Mouse (Mus musculus): ENCODE results near the gene AL732309.1. TPM values are rescaled to one million over a fixed set of nuclear protein-coding genes. Genes with fewer than 3 reads are reported as not detected.
A peak's percentile ranks its signal among the peaks of the same experiment; 100 is the strongest.

Gene AL732309.1
- total and polyA plus RNA-seq, 3 experiments = 4.8 to 11.5 TPM; not detected in 1

DNA sequence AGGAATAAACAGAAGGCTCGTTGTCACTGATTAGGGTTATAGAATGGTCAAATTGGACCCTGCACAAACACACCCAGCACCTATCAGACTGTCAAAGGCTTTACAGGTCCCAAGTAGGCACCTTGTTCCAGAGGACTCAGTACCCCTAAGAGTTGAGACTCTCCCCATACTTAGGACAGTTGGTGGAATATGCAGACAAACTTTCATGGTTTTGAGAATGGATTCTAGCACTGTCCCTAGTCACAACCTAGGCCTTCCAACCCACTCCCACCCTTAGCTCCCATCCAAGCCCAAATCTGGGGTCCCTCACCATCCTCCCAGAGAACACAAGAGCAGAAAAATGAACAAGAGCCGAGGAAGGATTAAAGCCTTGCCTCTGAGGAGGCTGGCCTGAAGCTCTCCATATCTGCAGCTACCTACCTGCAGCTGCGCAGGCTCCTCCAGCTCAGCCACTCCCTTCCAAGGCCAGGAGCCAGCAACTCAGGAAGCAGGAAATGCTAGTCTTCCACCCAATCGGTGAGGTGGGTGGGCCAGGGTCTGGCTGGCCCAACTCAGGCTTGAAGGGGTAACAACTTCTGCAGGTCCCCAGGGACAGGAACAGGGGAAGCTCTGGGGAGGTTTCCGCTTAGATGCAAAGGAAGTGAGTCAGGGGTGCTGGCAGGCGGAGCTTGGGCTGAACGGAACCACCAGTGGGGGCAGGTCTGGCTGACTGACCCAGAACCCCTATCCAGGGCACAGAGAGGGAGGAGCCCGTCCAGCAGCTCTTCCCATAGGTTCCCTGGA lies 50.3 kb downstream of the AL732309.1 start, which contains the start of gene Tor4a:
Tor4a (minus strand) TSS at position 715 of the 783 bp plus-strand sequence.
- peak within 1 kb of the TSS; percentile 87 for H3K9ac ChIP-seq (ENCODE audit: control insufficient read depth, low read depth, low read length, poor library complexity, severe bottlenecking)
- peak within 1 kb of the TSS; percentile 57 to 72 for H3K4me3 ChIP-seq (ENCODE audit: control insufficient read depth in 1 of 2, insufficient read depth in 1 of 2, low read depth in 2 of 2, low read length in 2 of 2)
- no peaks in the 10 kb centered on the region for H3K9me3 ChIP-seq (replicated peaks; ENCODE audit: insufficient read depth, low read length)
- TF ChIP-seq MYB (IDR thresholded peaks at IDR 0.05; ENCODE audit: low read depth, low read length) = no peak
- no peak for TF ChIP-seq SMC3 (IDR thresholded peaks at IDR 0.05; ENCODE audit: low read depth, low read length)
- TF ChIP-seq USF2 (IDR thresholded peaks at IDR 0.05; ENCODE audit: borderline replicate concordance in 1 of 2, insufficient read depth in 1 of 2, low read depth in 1 of 2, low read length in 2 of 2) = no peak
- peak; percentile 50 to 60; a peak in 2 of 4 replicates for TF ChIP-seq POLR2A (IDR thresholded peaks at IDR 0.05; ENCODE audit: control insufficient read depth in 1 of 2, insufficient read depth in 1 of 2, low read depth in 1 of 2, low read length in 2 of 2, poor library complexity in 1 of 2)
- TF ChIP-seq GABPA (IDR thresholded peaks at IDR 0.05; ENCODE audit: low read depth, low read length) = no peak
- 0 out of 2 replicates have a peak, but pooled peaks have one; percentile 8 for TF ChIP-seq RCOR1 (IDR thresholded peaks at IDR 0.05; ENCODE audit: low read depth, low read length)
- peak; percentile 39 for TF ChIP-seq MXI1 (IDR thresholded peaks at IDR 0.05; ENCODE audit: low read depth, low read length)
- TF ChIP-seq JUND (IDR thresholded peaks at IDR 0.05; ENCODE audit: low read depth, low read length) = no peak
- TF ChIP-seq MAX (IDR thresholded peaks at IDR 0.05; ENCODE audit: low read length) = no peak
- 0 out of 2 replicates have a peak, but pooled peaks have one; percentile 6 for TF ChIP-seq TAL1 (IDR thresholded peaks at IDR 0.05; ENCODE audit: low read length)
- TF ChIP-seq TBP (IDR thresholded peaks at IDR 0.05; ENCODE audit: low read depth, low read length) = peak; percentile 80
- TF ChIP-seq NELFE (IDR thresholded peaks at IDR 0.05; ENCODE audit: low read depth, low read length) = peak; percentile 77
- no peak for TF ChIP-seq KAT2A (conservative IDR thresholded peaks at IDR 0.05; ENCODE audit: low read depth, low read length)
- peak; percentile 96 for TF ChIP-seq ELF1 (IDR thresholded peaks at IDR 0.05; ENCODE audit: low read depth, low read length)
- TF ChIP-seq CHD1 (IDR thresholded peaks at IDR 0.05; ENCODE audit: low read depth, low read length) = peak; percentile 74
- TF ChIP-seq ZC3H11A (IDR thresholded peaks at IDR 0.05; ENCODE audit: low read depth, low read length) = no peak
- TF ChIP-seq MEF2A (IDR thresholded peaks at IDR 0.05; ENCODE audit: extremely low read depth, insufficient replicate concordance, low read depth, low read length, poor library complexity, severe bottlenecking) = 0 out of 2 replicates have a peak, but pooled peaks have one; percentile 54
- no peak for TF ChIP-seq MYC (IDR thresholded peaks at IDR 0.05; ENCODE audit: low read depth, low read length)
- TF ChIP-seq EP300 (IDR thresholded peaks at IDR 0.05; ENCODE audit: low read depth in 1 of 2, low read length in 2 of 2) = peak; percentile 14 to 41; a peak in 1 of 4 replicates
- TF ChIP-seq CHD2 (IDR thresholded peaks at IDR 0.05; ENCODE audit: low read length) = no peak
- peak; percentile 61; the same call in 1 of the 2 replicates for TF ChIP-seq MAZ (IDR thresholded peaks at IDR 0.05; ENCODE audit: low read depth, low read length)
- peak; percentile 84 for TF ChIP-seq ZMIZ1 (IDR thresholded peaks at IDR 0.05; ENCODE audit: low read depth, low read length)
- peak; percentile 59; the same call in 1 of the 2 replicates for TF ChIP-seq TCF12 (IDR thresholded peaks at IDR 0.05; ENCODE audit: low read depth, low read length)
- TF ChIP-seq E2F4 (IDR thresholded peaks at IDR 0.05; ENCODE audit: borderline replicate concordance, low read depth, low read length) = 0 out of 2 replicates have a peak, but pooled peaks have one; percentile 44
- TF ChIP-seq BHLHE40 (IDR thresholded peaks at IDR 0.05; ENCODE audit: borderline replicate concordance, low read depth, low read length) = no peak
- TF ChIP-seq ZKSCAN1 (IDR thresholded peaks at IDR 0.05; ENCODE audit: low read depth, low read length) = no peak
- peak; percentile 67; the same call in 1 of the 2 replicates for TF ChIP-seq POLR2AphosphoS2 (IDR thresholded peaks at IDR 0.05; ENCODE audit: low read length)
- peak; percentile 92 for TF ChIP-seq NRF1 (IDR thresholded peaks at IDR 0.05; ENCODE audit: insufficient read depth, low read depth, low read length, poor library complexity, severe bottlenecking)
- TF ChIP-seq MAFK (IDR thresholded peaks at IDR 0.05; ENCODE audit: borderline replicate concordance, low read depth, low read length) = no peak
- peak; percentile 10; the same call in 1 of the 2 replicates for TF ChIP-seq ETS1 (IDR thresholded peaks at IDR 0.05; ENCODE audit: low read depth, low read length)
- no peak; the same call in 1 of the 2 replicates for TF ChIP-seq UBTF (IDR thresholded peaks at IDR 0.05; ENCODE audit: borderline replicate concordance, insufficient read depth, low read depth, low read length)
- no peak for TF ChIP-seq USF1 (IDR thresholded peaks at IDR 0.05; ENCODE audit: low read depth, low read length)
- peak; percentile 79 for TF ChIP-seq HCFC1 (IDR thresholded peaks at IDR 0.05; ENCODE audit: low read depth, low read length)
- H3K79me2 ChIP-seq (ENCODE audit: control insufficient read depth, insufficient read depth, low read length, poor library complexity) = peaks cover 21% of the 10 kb centered on the region
- no peaks in the 10 kb centered on the region for H3K27me3 ChIP-seq (ENCODE audit: control insufficient read depth in 1 of 2, insufficient read depth in 2 of 2, low read length in 2 of 2)
- H3K36me3 ChIP-seq (ENCODE audit: control insufficient read depth in 1 of 2, insufficient read depth in 2 of 2, low read length in 2 of 2) = peaks cover 0 to 17% of the 10 kb centered on the region in 2 experiments; a peak in 2 of 4 replicates
- peak within 1 kb of the TSS; percentile 96 for H3K27ac ChIP-seq (ENCODE audit: control insufficient read depth, low read depth, low read length)
- H3K4me1 ChIP-seq (ENCODE audit: control insufficient read depth in 1 of 2, insufficient read depth in 2 of 2, low read length in 2 of 2) = peaks cover 6 to 32% of the 10 kb centered on the region in 2 experiments
- DNase-seq (ENCODE audit: low read depth, low spot score) = peak; percentile 96
